Mouse (Mus musculus) mesoderm, embryonic 11.5 days (tissue): Measurements from ENCODE around the gene Mzt1.
"Not testable (repeated sequence)": the region's sequence is repeated elsewhere in the genome, so short reads cannot be mapped to it uniquely, and the experiment has no call there.

Experiments
- DNase-seq: peaks from one replicate; pipeline ENCODE4 v3.0.0-alpha.2; 2012; ENCODE audit warnings: low read depth, low spot score

Gene Mzt1

GRCm38 (mm10) chr14:99046031-99046781 lies at the start of gene Mzt1, which contains the start of gene Bora:
Gene Mzt1 (minus strand): TSS chr14:99046134.
Gene Bora (plus strand): TSS chr14:99046222.
- DNase-seq: peak; percentile 95

GRCm38 (mm10) chr14:99088947-99089346 lies 43.0 kb upstream of the Mzt1 start:
- DNase-seq: no peak

GRCm38 (mm10) chr14:99071146-99071545 lies 25.2 kb upstream of the Mzt1 start:
- no peak for DNase-seq

GRCm38 (mm10) chr14:99063091-99063490 lies 17.2 kb upstream of the Mzt1 start:
- no peak for DNase-seq

GRCm38 (mm10) chr14:99060616-99061015 lies 14.7 kb upstream of the Mzt1 start:
- DNase-seq: no peak

- no peak for DNase-seq
Measured at GRCm38 (mm10) chr14:99058959-99059586, 13.1 kb upstream of the Mzt1 start.

- DNase-seq: peak; percentile 21
Measured at GRCm38 (mm10) chr14:99046782-99047181, 848 bp upstream of the Mzt1 start.

GRCm38 (mm10) chr14:99045378-99046030 lies 430 bp downstream of the Mzt1 start:
- DNase-seq: peak; percentile 14

- no peak for DNase-seq
Measured at GRCm38 (mm10) chr14:99044718-99045117, 1.2 kb downstream of the Mzt1 start.

GRCm38 (mm10) chr14:99044096-99044495 lies 1.8 kb downstream of the Mzt1 start:
- no peak for DNase-seq

- DNase-seq: no peak
Measured at GRCm38 (mm10) chr14:99043499-99043898, 2.4 kb downstream of the Mzt1 start.

- no peak for DNase-seq
Measured at GRCm38 (mm10) chr14:99041416-99041815, 4.5 kb downstream of the Mzt1 start.

- not testable (repeated sequence) for DNase-seq
Measured at GRCm38 (mm10) chr14:99039308-99039707, 6.6 kb downstream of the Mzt1 start.

GRCm38 (mm10) chr14:99037703-99038102 lies 8.2 kb downstream of the Mzt1 start:
- no peak for DNase-seq

GRCm38 (mm10) chr14:99036039-99036438 lies 9.9 kb downstream of the Mzt1 start:
- no peak for DNase-seq

- DNase-seq: not testable (repeated sequence)
Measured at GRCm38 (mm10) chr14:99034851-99035250, 11.1 kb downstream of the Mzt1 start.

- DNase-seq: no peak
Measured at GRCm38 (mm10) chr14:99032596-99032995, 13.3 kb downstream of the Mzt1 start.

- DNase-seq: no peak
Measured at GRCm38 (mm10) chr14:99031337-99031873, 14.5 kb downstream of the Mzt1 start.

- DNase-seq: no peak
Measured at GRCm38 (mm10) chr14:99029987-99030386, 15.9 kb downstream of the Mzt1 start.

GRCm38 (mm10) chr14:99022346-99023086 lies 23.4 kb downstream of the Mzt1 start:
- DNase-seq: no peak

GRCm38 (mm10) chr14:99019136-99019808 lies 26.7 kb downstream of the Mzt1 start:
- DNase-seq: peak; percentile 14
